Mouse (Mus musculus) neural tube, embryonic 11.5 days (tissue): ENCODE measurements around the gene Tmtc3. TPM values are rescaled to one million over a fixed set of nuclear protein-coding genes. Genes with fewer than 3 reads are reported as not detected.

Source experiments
- ATAC-seq: fragments of 200-750 bp; cut with Nextera tagmentation; 2 replicates; pipeline ENCODE4 v1.8.0; 2017; ENCODE audit warnings: moderate number of reproducible peaks, mild to moderate bottlenecking, moderate TSS enrichment, moderate library complexity; ENCODE audit not compliant: insufficient read depth, low FRiP score, low TSS enrichment
- DNase-seq: peaks from one replicate; pipeline ENCODE4 v3.0.0-alpha.2; 2015; ENCODE audit warnings: low spot score
- H3K27ac ChIP-seq: fragments of 300-500 bp; sonication (generic); 2 replicates; pipeline ENCODE4 v1.5.1; 2014; ENCODE audit warnings: low read depth, mild to moderate bottlenecking, low read length
- H3K27me3 ChIP-seq: fragments of 300-500 bp; sonication (generic); 2 replicates; pipeline ENCODE4 v1.6.1; 2014; ENCODE audit warnings: mild to moderate bottlenecking, low read length, mixed read lengths; ENCODE audit not compliant: control insufficient read depth, insufficient read depth
- H3K36me3 ChIP-seq: fragments of 300-500 bp; sonication (generic); 2 replicates; pipeline ENCODE4 v1.6.1; 2014; ENCODE audit warnings: mild to moderate bottlenecking, low read length, moderate library complexity, mixed read lengths; ENCODE audit not compliant: control insufficient read depth, insufficient read depth
- H3K4me1 ChIP-seq: fragments of 300-500 bp; sonication (generic); 2 replicates; pipeline ENCODE4 v1.6.1; 2014; ENCODE audit warnings: low read length, mixed read lengths; ENCODE audit not compliant: control insufficient read depth, insufficient read depth
- H3K4me2 ChIP-seq: fragments of 300-500 bp; sonication (generic); 2 replicates; pipeline ENCODE4 v1.6.1; 2014; ENCODE audit warnings: low read depth, mild to moderate bottlenecking, moderate library complexity
- H3K4me3 ChIP-seq: fragments of 300-500 bp; sonication (generic); 2 replicates; pipeline ENCODE4 v1.5.1; 2014; ENCODE audit warnings: low read depth, low read length
- H3K9ac ChIP-seq: fragments of 300-500 bp; sonication (generic); 2 replicates; pipeline ENCODE4 v1.6.1; 2014; ENCODE audit warnings: mild to moderate bottlenecking, low read length
- H3K9me3 ChIP-seq: fragments of 300-500 bp; sonication (generic); 2 replicates; pipeline ENCODE4 v1.6.1; 2016; ENCODE audit warnings: low read length; ENCODE audit not compliant: control insufficient read depth
- WGBS: fragments of 180-500 bp; shearing (Covaris S2); extraction: QIAGEN DNeasy Blood & Tissue Kit; methylation state at CpG from one replicate; pipeline ENCODE4 v1.1.7; 2014; 5-methylcytosine and 5-hydroxymethylcytosine counted together
- polyA plus RNA-seq: library from polyadenylated mRNA; unstranded; fragments of >200 nt; fragmentation: Nextera tagmentation; extraction: Ambion mirVana; gene quantifications from 2 replicates; pipeline ENCODE4 v1.2.1, GENCODE M21; 2014

The Tmtc3 gene
- polyA plus RNA-seq, result 21.6 and 23.2 TPM in 2 replicates

DNA sequence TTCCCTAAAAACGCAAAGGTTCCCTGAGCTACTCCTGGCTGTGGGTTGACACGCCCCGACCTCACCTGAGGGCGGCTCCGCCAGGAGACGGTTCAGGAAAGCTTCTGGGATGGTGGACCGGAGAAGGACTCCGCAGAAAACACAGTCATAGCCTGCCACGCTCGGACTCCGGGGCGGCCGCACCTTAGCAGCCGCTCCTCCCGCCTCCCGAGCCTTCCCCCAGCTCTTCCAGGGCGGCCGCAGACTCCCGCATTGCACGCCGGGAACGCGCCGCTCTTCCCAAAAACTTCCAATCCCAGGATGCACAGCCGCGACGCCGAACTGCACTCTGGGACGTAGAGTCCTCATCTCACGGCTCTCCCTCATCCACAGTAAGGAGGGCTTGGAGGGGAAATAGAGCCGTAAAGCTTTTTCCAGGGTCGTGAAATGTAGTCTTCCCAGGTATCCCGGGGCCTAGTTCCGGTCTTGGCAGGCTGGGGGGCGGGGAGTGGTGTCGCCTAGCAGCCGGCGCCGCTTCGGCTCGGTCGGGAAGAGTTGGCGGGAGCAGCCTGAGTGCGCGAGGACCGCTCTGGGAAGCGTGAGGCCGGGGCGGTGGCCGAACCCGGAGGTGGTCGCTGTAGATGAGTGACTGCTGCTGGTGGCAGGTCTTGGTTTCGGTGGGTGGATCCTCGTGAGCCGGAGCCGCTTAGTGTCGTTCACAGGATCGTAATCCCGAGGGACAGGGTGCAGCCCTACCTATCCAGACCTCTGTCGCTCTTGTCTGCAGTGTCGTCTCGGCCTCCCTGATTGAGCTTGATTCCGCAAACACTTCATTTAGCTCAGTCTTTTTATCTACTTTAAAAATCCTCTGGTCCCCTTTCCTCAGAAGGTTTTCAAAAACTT is at the start of gene Tmtc3, which contains the start of gene Cep290:
Gene Tmtc3, minus strand, starts transcription at position 254 of the 882 bp plus-strand sequence.
Gene Cep290, plus strand, starts transcription at position 462 of the 882 bp plus-strand sequence.
- H3K27ac ChIP-seq, result no peak within 1 kb of the TSS

DNA sequence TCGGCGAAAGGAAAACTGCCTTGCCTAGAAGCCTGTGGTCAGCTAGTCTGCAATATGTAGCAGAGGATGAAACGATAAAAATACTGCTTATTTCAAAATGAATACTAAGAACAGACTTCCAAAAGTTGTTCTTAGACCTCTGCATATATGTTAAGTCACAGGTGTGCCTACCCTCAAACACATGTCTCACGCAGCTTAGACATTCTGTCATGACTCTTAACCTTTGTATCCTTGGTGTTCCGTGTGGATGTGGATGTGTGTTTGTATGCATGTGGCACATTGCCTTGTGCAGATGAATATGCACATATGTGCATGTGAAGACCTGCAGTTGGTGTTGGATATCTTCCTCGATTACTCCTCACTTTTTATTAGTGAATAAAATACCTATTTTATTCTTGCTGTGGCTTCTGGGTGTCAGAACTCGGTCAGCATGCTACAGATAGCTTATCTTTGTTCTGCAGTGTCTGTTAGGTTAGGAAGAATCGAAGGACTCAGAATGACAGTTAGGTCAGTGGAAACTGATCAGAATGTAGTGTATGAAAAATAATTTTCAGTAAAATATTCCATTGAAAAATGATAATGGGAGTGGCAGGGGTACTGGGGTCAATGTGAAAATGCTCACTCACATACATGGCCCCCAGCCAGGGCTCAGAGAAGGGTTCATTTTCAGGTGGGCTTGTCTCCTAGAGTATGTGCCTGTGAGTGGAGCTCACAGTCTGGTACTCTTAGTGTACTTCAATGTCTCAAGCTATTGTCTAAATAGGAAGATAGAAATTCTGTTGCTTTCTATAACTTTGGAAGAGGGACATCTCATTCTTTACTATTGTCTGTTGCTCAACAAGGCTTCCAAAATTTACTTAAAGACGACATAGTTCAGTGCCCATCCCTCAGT is 37.6 kb upstream of the Tmtc3 start:
- Histone ChIP-seq H3K4me1 (no peaks in the 10 kb centered on the region), H3K9me3 (no peaks in the 10 kb centered on the region), H3K27ac (no peak overlapping the region), H3K4me2 (no peak overlapping the region), H3K36me3 (no peaks in the 10 kb centered on the region), H3K27me3 (no peaks in the 10 kb centered on the region), H3K4me3 (no peak overlapping the region), H3K9ac (no peak overlapping the region)
- DNase-seq, result no peak
- 92% methylated on average over 9 of the region's 9 CpGs for WGBS
- no peak for ATAC-seq

More for the DNA sequence above, at the start of gene Tmtc3, which contains the start of gene Cep290:
- H3K36me3 ChIP-seq, result no peaks in the 10 kb centered on the region
- ATAC-seq, result peak; percentile 98
- peak within 1 kb of the TSS; percentile 78 for H3K4me3 ChIP-seq
- under 1% methylated on average over 63 of the region's 63 CpGs for WGBS
- peaks cover 3% of the 10 kb centered on the region; the same call in 1 of the 2 replicates for H3K4me1 ChIP-seq
- no peaks in the 10 kb centered on the region for H3K27me3 ChIP-seq
- no peaks in the 10 kb centered on the region for H3K9me3 ChIP-seq
- peak within 1 kb of the TSS; percentile 81 for H3K9ac ChIP-seq
- peak within 1 kb of the TSS; percentile 75 for H3K4me2 ChIP-seq
- DNase-seq, result peak; percentile 96

DNA sequence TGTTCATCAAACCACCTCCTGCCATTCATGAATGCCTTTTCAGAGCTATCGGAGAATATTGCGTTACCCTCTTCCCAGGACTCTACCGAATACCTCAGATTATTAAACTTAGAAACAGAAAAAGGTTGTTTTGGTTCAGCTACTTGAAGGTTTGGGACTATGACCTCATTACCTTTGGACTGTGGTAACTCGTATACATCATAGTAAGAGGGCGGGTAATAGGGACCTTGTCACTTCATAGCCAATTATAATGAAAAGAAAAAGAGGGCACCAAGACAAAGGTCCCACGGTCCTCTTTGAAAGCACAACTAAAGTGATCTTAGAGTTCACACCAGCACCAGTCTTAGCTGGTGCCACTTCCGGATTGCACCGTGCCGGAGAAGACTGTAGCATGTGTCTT is 35.2 kb upstream of the Tmtc3 start:
- Histone ChIP-seq H3K27ac (no peak overlapping the region), H3K9me3 (no peaks in the 10 kb centered on the region), H3K4me2 (no peak overlapping the region), H3K9ac (no peak overlapping the region), H3K4me1 (no peaks in the 10 kb centered on the region), H3K36me3 (no peaks in the 10 kb centered on the region), H3K27me3 (no peaks in the 10 kb centered on the region), H3K4me3 (no peak overlapping the region)
- DNase-seq, result no peak
- no peak for ATAC-seq
- WGBS, result 94% methylated on average over 9 of the region's 9 CpGs

- H3K4me3 ChIP-seq, result no peak overlapping the region
- H3K9me3 ChIP-seq, result no peaks in the 10 kb centered on the region
- H3K27me3 ChIP-seq, result no peaks in the 10 kb centered on the region
- H3K27ac ChIP-seq, result no peak overlapping the region
- 88% methylated on average over 4 of the region's 4 CpGs for WGBS
- DNase-seq, result no peak
- no peaks in the 10 kb centered on the region for H3K36me3 ChIP-seq
- no peak overlapping the region for H3K9ac ChIP-seq
- no peaks in the 10 kb centered on the region for H3K4me1 ChIP-seq
- H3K4me2 ChIP-seq, result no peak overlapping the region
- ATAC-seq, result no peak
Measured at GRCm38 (mm10) chr10:100521617-100522016, 34.5 kb upstream of the Tmtc3 start.

DNA sequence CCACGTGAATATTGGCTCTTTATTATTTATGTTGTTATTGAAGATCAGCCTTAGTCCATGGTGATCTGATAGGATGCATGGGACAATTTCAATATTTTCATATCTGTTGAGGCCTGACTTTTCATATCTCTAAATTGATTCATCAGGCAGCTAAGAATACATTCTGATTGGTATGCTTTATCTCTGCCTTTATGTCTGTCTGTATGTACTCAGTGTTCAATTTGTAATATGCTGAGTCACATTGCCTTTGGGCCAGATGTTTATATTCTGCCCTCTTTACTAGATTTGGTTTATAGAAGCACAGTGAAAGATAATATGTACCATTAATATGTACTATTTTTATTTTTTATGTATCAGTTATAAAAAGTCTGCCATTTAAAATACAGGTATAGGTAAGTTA is 21.0 kb upstream of the Tmtc3 start:
- 88% methylated on average over 1 of the region's 1 CpGs for WGBS
- ATAC-seq (no peak), DNase-seq (no peak)
- Histone ChIP-seq H3K27ac (no peak overlapping the region), H3K4me2 (no peak overlapping the region), H3K27me3 (no peaks in the 10 kb centered on the region), H3K4me3 (no peak overlapping the region), H3K9ac (no peak overlapping the region), H3K4me1 (no peaks in the 10 kb centered on the region), H3K36me3 (peaks cover 2% of the 10 kb centered on the region; the same call in 1 of the 2 replicates), H3K9me3 (no peaks in the 10 kb centered on the region)

- Histone ChIP-seq H3K9ac (no peak overlapping the region), H3K27me3 (no peaks in the 10 kb centered on the region), H3K4me1 (no peaks in the 10 kb centered on the region), H3K36me3 (no peaks in the 10 kb centered on the region), H3K9me3 (no peaks in the 10 kb centered on the region), H3K27ac (no peak overlapping the region), H3K4me2 (no peak overlapping the region), H3K4me3 (no peak overlapping the region)
- no peak for ATAC-seq
- DNase-seq, result no peak
- 88% methylated on average over 3 of the region's 3 CpGs for WGBS
Measured at GRCm38 (mm10) chr10:100498309-100498708, 11.2 kb upstream of the Tmtc3 start.

- 94% methylated on average over 7 of the region's 7 CpGs for WGBS
- Histone ChIP-seq H3K27me3 (no peaks in the 10 kb centered on the region), H3K9me3 (no peaks in the 10 kb centered on the region), H3K4me1 (peaks cover 3% of the 10 kb centered on the region; the same call in 1 of the 2 replicates), H3K9ac (no peak overlapping the region), H3K27ac (no peak overlapping the region), H3K4me3 (no peak overlapping the region), H3K4me2 (no peak overlapping the region), H3K36me3 (no peaks in the 10 kb centered on the region)
- DNase-seq (no peak), ATAC-seq (no peak)
Measured at GRCm38 (mm10) chr10:100491916-100492315, 4.8 kb upstream of the Tmtc3 start.

- peak overlapping the region; percentile 75 for H3K4me2 ChIP-seq
- peak; percentile 36 for ATAC-seq
- no peak overlapping the region for H3K27ac ChIP-seq
- WGBS, result 0% methylated on average over 13 of the region's 13 CpGs
- no peaks in the 10 kb centered on the region for H3K9me3 ChIP-seq
- peak overlapping the region; percentile 81 for H3K9ac ChIP-seq
- peak overlapping the region; percentile 78 for H3K4me3 ChIP-seq
- no peaks in the 10 kb centered on the region for H3K27me3 ChIP-seq
- H3K4me1 ChIP-seq, result peaks cover 3% of the 10 kb centered on the region; the same call in 1 of the 2 replicates
- H3K36me3 ChIP-seq, result no peaks in the 10 kb centered on the region
- no peak for DNase-seq
Measured at GRCm38 (mm10) chr10:100486701-100487096, 451 bp downstream of the Tmtc3 start.
